Mouse (Mus musculus) myocyte (in vitro differentiated cells): Measurements from ENCODE around the gene Adamts14.

Experiments used
- MAX ChIP-seq: IDR thresholded peaks from one replicate; pipeline ENCODE4 v1.6.1; 2011; ENCODE audit warnings: low read depth, mild to moderate bottlenecking, control low read depth
- MYOD1 ChIP-seq, 3 experiments: IDR thresholded peaks; one replicate each; pipeline ENCODE4 v1.6.1; 2011; ENCODE audit warnings: control low read depth in 2 of 3, low read depth in 2 of 3, mild to moderate bottlenecking in 2 of 3, moderate library complexity in 1 of 3; ENCODE audit not compliant: insufficient read length in 2 of 3, control insufficient read depth in 1 of 3
- MYOG ChIP-seq, 3 experiments: IDR thresholded peaks; one replicate each; pipeline ENCODE4 v1.6.1; 2011; ENCODE audit warnings: control low read depth in 2 of 3, low read depth in 2 of 3, mild to moderate bottlenecking in 2 of 3; ENCODE audit not compliant: insufficient read length in 2 of 3, control insufficient read depth in 1 of 3, insufficient read depth in 1 of 3
- POLR2A ChIP-seq: IDR thresholded peaks from one replicate; pipeline ENCODE4 v1.6.1; 2011; ENCODE audit warnings: low read depth, mild to moderate bottlenecking, control low read depth, moderate library complexity; ENCODE audit not compliant: insufficient read length
- TCF3 ChIP-seq: IDR thresholded peaks from one replicate; pipeline ENCODE4 v1.6.1; 2011; ENCODE audit warnings: low read depth, control low read depth; ENCODE audit not compliant: insufficient read length

- TF ChIP-seq MAX (no peak), MYOD1 (IDR thresholded peaks at IDR 0.05; ENCODE audit: control insufficient read depth in 1 of 3, insufficient read length in 2 of 3, low read depth in 2 of 3) (no peak), POLR2A (no peak), TCF3 (no peak), MYOG (IDR thresholded peaks at IDR 0.05; ENCODE audit: control insufficient read depth in 1 of 3, insufficient read depth in 1 of 3, insufficient read length in 2 of 3, low read depth in 2 of 3) (no peak)
Measured at GRCm38 (mm10) chr10:61188010-61188409, 85.2 kb downstream of the Adamts14 start.
